Mouse (Mus musculus) intestine, embryonic 14.5 days (tissue): ENCODE measurements around the gene Atf7ip. TPM values are rescaled to one million over a fixed set of nuclear protein-coding genes. Genes with fewer than 3 reads are reported as not detected.

Experiments used
- ATAC-seq: fragments of 200-750 bp; cut with Nextera tagmentation; replicated peaks from 2 replicates; pipeline ENCODE4 v1.8.0; 2017; ENCODE audit warnings: low read depth, moderate number of reproducible peaks, moderate TSS enrichment, moderate library complexity; ENCODE audit not compliant: low FRiP score, low TSS enrichment
- DNase-seq: peaks from one replicate; pipeline ENCODE4 v3.0.0-alpha.2; 2018; ENCODE audit warnings: low spot score
- H3K27ac ChIP-seq: fragments of 300-500 bp; sonication (generic); 2 replicates; pipeline ENCODE4 v1.5.1; 2014; ENCODE audit warnings: low read depth, mild to moderate bottlenecking, control low read depth
- H3K27me3 ChIP-seq: fragments of 300-500 bp; sonication (generic); replicated peaks from 2 replicates; pipeline ENCODE4 v1.6.1; 2014; ENCODE audit warnings: low read length, control low read depth; ENCODE audit not compliant: control insufficient read depth, insufficient read depth
- H3K36me3 ChIP-seq: fragments of 300-500 bp; sonication (generic); 2 replicates; pipeline ENCODE4 v1.6.1; 2014; ENCODE audit warnings: low read length, control low read depth; ENCODE audit not compliant: control insufficient read depth, insufficient read depth
- H3K4me1 ChIP-seq: fragments of 300-500 bp; sonication (generic); replicated peaks from 2 replicates; pipeline ENCODE4 v1.6.1; 2014; ENCODE audit warnings: low read length, control low read depth, mixed read lengths; ENCODE audit not compliant: control insufficient read depth, insufficient read depth
- H3K4me2 ChIP-seq: fragments of 300-500 bp; sonication (generic); 2 replicates; pipeline ENCODE4 v1.6.1; 2014; ENCODE audit warnings: low read length
- H3K4me3 ChIP-seq: fragments of 300-500 bp; sonication (generic); 2 replicates; pipeline ENCODE4 v1.5.1; 2014; ENCODE audit warnings: low read depth, low read length, control low read depth, mixed read lengths
- H3K9ac ChIP-seq: fragments of 300-500 bp; sonication (generic); 2 replicates; pipeline ENCODE4 v1.6.1; 2014; ENCODE audit warnings: mild to moderate bottlenecking, low read length
- H3K9me3 ChIP-seq: fragments of 300-500 bp; sonication (generic); 2 replicates; pipeline ENCODE4 v1.6.1; 2016; ENCODE audit warnings: low read length, control low read depth; ENCODE audit not compliant: control insufficient read depth
- WGBS: fragments of 180-500 bp; shearing (Covaris S2); extraction: QIAGEN DNeasy Blood & Tissue Kit; methylation state at CpG from one replicate; pipeline ENCODE4 v1.1.7; 2014; 5-methylcytosine and 5-hydroxymethylcytosine counted together
- polyA plus RNA-seq: library from polyadenylated mRNA; unstranded; fragments of >200 nt; fragmentation: Nextera tagmentation; extraction: Ambion mirVana; gene quantifications from 2 replicates; pipeline ENCODE4 v1.2.1, GENCODE M21; 2014

The Atf7ip gene
- polyA plus RNA-seq, 1 experiment from 2014 or later, result 32.9 TPM

DNA sequence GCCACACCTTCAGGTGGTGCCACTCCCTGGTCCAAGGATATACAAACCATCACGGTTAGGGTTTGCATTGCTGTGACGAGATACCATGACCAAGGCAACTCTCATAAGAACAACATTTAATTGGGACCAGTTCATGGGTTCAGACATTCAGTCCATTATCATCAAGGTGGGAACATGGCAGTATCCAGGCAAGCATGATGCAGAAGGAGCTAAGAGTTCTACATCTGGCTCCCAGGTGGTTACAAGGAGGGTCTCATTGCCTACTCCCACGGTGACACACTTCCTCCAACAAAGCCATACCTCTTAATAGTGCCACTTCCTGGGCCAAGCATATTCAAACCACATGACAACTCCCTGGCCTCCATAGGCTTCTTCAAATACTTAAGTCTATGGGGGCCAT is 2.7 kb downstream of the Atf7ip start:
- no peaks in the 10 kb centered on the region for H3K36me3 ChIP-seq
- 0 out of 2 replicates have a peak, but pooled peaks cover under 1% of the 10 kb centered on the region for H3K9me3 ChIP-seq
- DNase-seq, result no peak
- no peaks in the 10 kb centered on the region for H3K4me1 ChIP-seq
- no peak for ATAC-seq
- 91% methylated on average over 3 of the region's 3 CpGs for WGBS
- H3K4me3 ChIP-seq, result no peak overlapping the region
- H3K4me2 ChIP-seq, result no peak overlapping the region
- H3K27me3 ChIP-seq, result no peaks in the 10 kb centered on the region
- H3K27ac ChIP-seq, result no peak overlapping the region
- H3K9ac ChIP-seq, result no peak overlapping the region

DNA sequence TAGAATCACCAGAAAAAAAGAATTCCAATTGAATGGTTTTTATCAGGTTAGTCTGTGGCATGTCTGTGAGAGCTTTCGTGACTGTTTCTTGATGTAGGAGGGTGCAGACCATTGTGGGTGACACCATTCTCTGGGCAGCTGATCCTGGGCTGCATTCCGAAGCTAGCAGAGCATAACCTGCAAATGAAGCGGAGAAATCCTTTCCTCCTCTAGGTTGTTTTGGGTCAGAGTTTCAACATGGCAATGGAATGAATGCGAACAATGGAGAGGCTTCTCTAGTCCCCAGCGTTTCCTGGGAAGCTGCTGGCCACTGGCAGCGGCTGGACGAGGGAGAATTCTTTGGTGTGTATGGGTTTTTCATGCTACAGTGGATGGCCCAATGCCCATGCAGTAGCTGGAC is 5.0 kb downstream of the Atf7ip start:
- no peaks in the 10 kb centered on the region for H3K4me1 ChIP-seq
- H3K27ac ChIP-seq, result no peak overlapping the region
- H3K4me3 ChIP-seq, result no peak overlapping the region
- DNase-seq (no peak), ATAC-seq (no peak)
- no peak overlapping the region for H3K9ac ChIP-seq
- no peak overlapping the region for H3K4me2 ChIP-seq
- 76% methylated on average over 7 of the region's 7 CpGs for WGBS
- no peaks in the 10 kb centered on the region for H3K27me3 ChIP-seq
- peaks cover 6% of the 10 kb centered on the region for H3K9me3 ChIP-seq
- no peaks in the 10 kb centered on the region for H3K36me3 ChIP-seq

DNA sequence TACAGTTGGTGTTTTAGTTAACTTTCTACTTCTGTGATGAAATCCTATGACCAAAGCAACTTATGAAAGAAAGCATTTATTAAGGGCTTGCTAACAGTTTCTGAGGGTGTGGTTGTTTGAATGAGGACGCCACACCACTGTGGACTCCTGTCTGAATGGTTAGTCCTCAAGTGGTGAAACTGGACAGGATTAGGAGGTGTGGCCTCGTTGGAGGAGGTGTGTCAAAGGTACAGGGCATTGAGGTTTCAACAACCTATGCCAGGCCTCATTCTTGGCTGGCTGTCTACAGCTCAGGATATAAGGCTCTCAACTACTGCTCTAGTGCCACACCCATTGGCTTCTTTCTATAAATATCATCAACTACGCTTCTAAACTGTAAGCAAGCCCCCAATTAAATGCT is 6.4 kb downstream of the Atf7ip start:
- H3K9me3 ChIP-seq, result peaks cover 6% of the 10 kb centered on the region
- no peak overlapping the region for H3K4me2 ChIP-seq
- no peak overlapping the region for H3K27ac ChIP-seq
- H3K27me3 ChIP-seq, result no peaks in the 10 kb centered on the region
- H3K4me1 ChIP-seq, result no peaks in the 10 kb centered on the region
- ATAC-seq (no peak), DNase-seq (no peak)
- no peaks in the 10 kb centered on the region for H3K36me3 ChIP-seq
- 84% methylated on average over 3 of the region's 3 CpGs for WGBS
- H3K9ac ChIP-seq, result no peak overlapping the region
- H3K4me3 ChIP-seq, result no peak overlapping the region

DNA sequence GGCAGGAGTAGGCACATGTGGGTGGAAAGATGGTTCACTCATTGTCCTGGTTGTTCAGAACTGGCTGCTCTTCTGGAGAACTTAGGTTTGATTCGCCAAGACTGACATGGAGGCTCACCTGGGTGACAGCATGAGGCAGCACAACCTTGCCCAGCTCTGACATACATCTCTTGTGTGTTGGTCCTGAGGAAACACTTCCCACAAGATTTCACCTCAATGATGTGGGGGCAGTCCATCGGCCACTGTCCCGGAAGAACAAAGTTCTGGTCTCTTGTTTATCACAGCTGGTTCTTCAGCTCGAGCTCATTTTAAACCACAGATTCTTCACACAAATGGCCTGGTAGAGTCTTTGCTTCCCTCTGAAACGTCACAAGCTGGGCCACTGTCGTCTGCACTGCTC is 10.7 kb downstream of the Atf7ip start:
- ATAC-seq (no peak), DNase-seq (no peak)
- no peaks in the 10 kb centered on the region for H3K36me3 ChIP-seq
- no peak overlapping the region for H3K9ac ChIP-seq
- no peak overlapping the region for H3K27ac ChIP-seq
- 90% methylated on average over 6 of the region's 6 CpGs for WGBS
- H3K27me3 ChIP-seq, result no peaks in the 10 kb centered on the region
- H3K4me2 ChIP-seq, result no peak overlapping the region
- H3K4me3 ChIP-seq, result no peak overlapping the region
- H3K4me1 ChIP-seq, result peaks cover 3% of the 10 kb centered on the region; the same call in 1 of the 2 replicates
- peaks cover 6% of the 10 kb centered on the region for H3K9me3 ChIP-seq

DNA sequence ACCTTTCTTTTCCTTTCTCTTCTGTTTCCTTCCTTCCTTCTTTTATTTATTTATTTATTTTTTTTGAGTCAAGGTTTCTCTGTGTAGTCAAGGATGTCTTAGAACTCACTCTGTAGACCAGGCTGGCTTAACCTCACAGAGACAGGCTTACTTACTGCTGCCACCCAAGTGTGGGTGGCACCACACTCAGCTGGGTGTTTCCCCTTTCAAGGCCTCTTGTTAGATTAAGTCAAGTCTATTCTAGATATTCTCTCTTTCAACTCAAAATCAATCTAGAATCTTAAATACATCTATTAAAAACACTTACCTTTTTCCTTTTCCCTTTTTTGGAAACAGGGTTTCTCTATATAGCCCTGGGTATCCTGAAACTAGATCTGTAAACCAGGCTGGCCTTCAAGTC is 11.3 kb downstream of the Atf7ip start:
- Histone ChIP-seq H3K36me3 (no peaks in the 10 kb centered on the region), H3K9ac (no peak overlapping the region), H3K4me1 (peaks cover 3% of the 10 kb centered on the region; the same call in 1 of the 2 replicates), H3K9me3 (peaks cover 6% of the 10 kb centered on the region), H3K4me3 (no peak overlapping the region), H3K4me2 (no peak overlapping the region), H3K27ac (no peak overlapping the region), H3K27me3 (no peaks in the 10 kb centered on the region)
- ATAC-seq, result no peak
- DNase-seq, result no peak

DNA sequence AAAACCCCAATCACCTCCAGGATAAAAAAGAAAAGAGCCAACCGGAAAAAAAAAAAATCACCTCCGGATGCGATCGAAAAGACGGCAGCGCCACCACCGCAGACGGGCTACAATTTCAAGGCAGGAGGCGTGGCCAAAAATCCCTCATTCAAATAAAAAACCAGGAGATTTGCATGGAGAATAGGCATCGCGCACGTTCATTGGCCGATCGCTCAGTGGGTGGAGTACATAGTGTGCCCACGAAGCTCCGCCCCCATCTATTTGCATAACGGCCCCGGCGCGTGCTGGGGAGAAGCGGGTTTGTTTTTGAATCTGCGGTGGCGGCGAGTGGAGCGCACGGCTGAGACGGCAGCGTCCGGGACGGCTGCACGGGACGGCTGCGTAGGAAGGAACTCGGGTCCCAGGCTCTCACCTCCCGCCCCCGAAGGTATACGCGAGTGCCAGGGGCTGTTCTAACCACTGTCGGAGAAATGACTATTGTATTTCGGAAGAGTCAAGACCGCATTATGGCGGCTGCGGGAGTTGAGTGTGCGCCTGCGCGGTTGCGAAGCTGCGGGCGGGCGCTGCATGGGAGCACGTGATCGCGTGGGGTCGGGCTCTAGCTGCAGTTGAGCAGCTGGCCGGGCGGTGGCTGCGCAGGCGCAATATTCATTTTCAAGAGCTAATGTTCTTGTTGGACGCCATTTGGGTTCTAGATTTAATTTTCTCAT is 12.7 kb downstream of the Atf7ip start:
- ATAC-seq (peak; percentile 99), DNase-seq (peak; percentile 96)
- peak overlapping the region; percentile 30 for H3K4me2 ChIP-seq
- H3K27me3 ChIP-seq, result no peaks in the 10 kb centered on the region
- H3K9me3 ChIP-seq, result peaks cover 6% of the 10 kb centered on the region
- H3K4me1 ChIP-seq, result peaks cover 3% of the 10 kb centered on the region; the same call in 1 of the 2 replicates
- peak overlapping the region; percentile 76 for H3K9ac ChIP-seq
- peaks cover 6% of the 10 kb centered on the region for H3K36me3 ChIP-seq
- WGBS, result under 1% methylated on average over 59 of the region's 59 CpGs
- H3K4me3 ChIP-seq, result peak overlapping the region; percentile 64
- peak overlapping the region; percentile 97 for H3K27ac ChIP-seq

DNA sequence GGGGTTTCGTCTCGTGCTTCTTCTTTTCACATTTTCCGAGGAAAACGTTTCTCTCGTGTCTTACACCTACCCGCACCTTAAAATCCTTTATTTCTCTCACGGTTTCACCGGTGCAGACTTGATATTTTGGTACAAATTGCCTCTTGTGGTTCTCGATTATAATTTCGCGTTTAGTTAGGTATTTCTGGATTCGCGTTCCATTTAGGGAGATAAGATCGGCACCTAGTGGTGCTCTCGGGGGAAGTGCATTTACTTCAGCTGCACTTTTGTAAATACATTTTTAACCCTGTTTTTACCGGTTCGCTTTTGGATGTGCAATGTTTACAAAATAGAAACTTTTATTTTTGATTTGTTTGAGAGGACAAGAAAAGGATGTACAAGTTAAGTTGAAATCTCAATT is 13.3 kb downstream of the Atf7ip start:
- Histone ChIP-seq H3K9me3 (peaks cover under 1% of the 10 kb centered on the region; the same call in 1 of the 2 replicates), H3K4me3 (peak overlapping the region; percentile 64), H3K27me3 (no peaks in the 10 kb centered on the region), H3K9ac (peak overlapping the region; percentile 76), H3K36me3 (peaks cover 6% of the 10 kb centered on the region), H3K4me1 (peaks cover 3% of the 10 kb centered on the region; the same call in 1 of the 2 replicates), H3K27ac (peak overlapping the region; percentile 97), H3K4me2 (peak overlapping the region; percentile 30)
- DNase-seq, result no peak
- no peak for ATAC-seq
- 3% methylated on average over 17 of the region's 17 CpGs for WGBS

DNA sequence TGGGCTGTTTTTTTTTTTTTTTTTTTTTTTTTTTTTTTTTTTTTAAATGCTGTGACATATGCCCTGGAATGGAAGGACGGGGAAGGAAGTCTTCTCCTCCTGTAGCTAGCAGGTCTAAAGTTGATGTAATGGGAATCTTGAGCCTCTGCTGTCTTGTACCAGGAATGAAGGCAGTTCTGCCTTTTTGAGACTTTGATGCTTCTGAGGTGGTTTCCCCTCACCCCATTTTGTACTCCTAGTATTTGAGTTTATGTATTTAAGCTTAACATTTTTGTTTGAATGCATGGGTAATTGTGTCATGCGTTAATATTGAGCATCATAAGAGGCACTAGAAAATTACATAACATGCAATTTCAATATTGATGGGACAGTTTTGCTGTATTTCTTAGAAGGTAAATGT is 14.4 kb downstream of the Atf7ip start:
- 68% methylated on average over 2 of the region's 2 CpGs for WGBS
- no peak overlapping the region for H3K9ac ChIP-seq
- peaks cover 3% of the 10 kb centered on the region; the same call in 1 of the 2 replicates for H3K4me1 ChIP-seq
- ATAC-seq, result no peak
- H3K27ac ChIP-seq, result no peak overlapping the region
- no peak for DNase-seq
- H3K36me3 ChIP-seq, result peaks cover 15% of the 10 kb centered on the region
- H3K9me3 ChIP-seq, result no peaks in the 10 kb centered on the region
- H3K27me3 ChIP-seq, result no peaks in the 10 kb centered on the region
- H3K4me2 ChIP-seq, result peak overlapping the region; percentile 37
- H3K4me3 ChIP-seq, result peak overlapping the region; percentile 18; the same call in 1 of the 2 replicates

DNA sequence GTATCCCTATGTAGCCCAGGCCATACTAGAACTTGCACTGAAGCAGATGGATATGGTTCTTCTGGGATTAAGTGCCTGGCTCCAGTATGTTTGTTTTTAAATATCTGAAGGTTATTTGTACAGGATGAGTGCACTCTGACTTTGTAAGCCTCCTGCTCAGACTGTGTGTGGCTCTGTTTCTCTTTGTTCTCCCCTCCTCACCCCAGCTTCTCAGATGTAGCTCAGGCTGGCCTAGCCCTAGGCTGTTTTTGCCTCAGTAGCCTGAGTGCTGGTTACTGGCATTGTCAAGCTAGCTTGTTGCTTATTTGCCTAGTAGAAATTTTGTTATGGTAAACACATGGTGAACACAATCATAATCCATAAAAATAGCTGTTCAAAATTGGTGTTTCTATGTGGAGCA is 15.7 kb downstream of the Atf7ip start:
- no peak overlapping the region for H3K9ac ChIP-seq
- peaks cover 22% of the 10 kb centered on the region for H3K36me3 ChIP-seq
- 0 out of 2 replicates have a peak, but pooled peaks cover 5% of the 10 kb centered on the region for H3K9me3 ChIP-seq
- no peaks in the 10 kb centered on the region for H3K27me3 ChIP-seq
- ATAC-seq (no peak), DNase-seq (no peak)
- no peak overlapping the region for H3K27ac ChIP-seq
- peaks cover 3% of the 10 kb centered on the region; the same call in 1 of the 2 replicates for H3K4me1 ChIP-seq
- no peak overlapping the region for H3K4me3 ChIP-seq
- H3K4me2 ChIP-seq, result no peak overlapping the region
